Mouse (Mus musculus): ENCODE measurements at regions not wholly inside any gene's neighbourhood (a gene's known extent, or its start where the extent isn't known, plus 50 kb on each side); places are given as distances from the start of the nearest gene placed in this dataset.

- no peak for ATAC-seq (replicated peaks; ENCODE audit: poor library complexity, severe bottlenecking)
Observed at GRCm38 (mm10) chr17:83085792-83086475, 129.2 kb upstream of the Pkdcc start.

GRCm38 (mm10) chr17:83086703-83087102, 128.4 kb upstream of the Pkdcc start:
- no peak for ATAC-seq (replicated peaks; ENCODE audit: poor library complexity, severe bottlenecking)

DNA sequence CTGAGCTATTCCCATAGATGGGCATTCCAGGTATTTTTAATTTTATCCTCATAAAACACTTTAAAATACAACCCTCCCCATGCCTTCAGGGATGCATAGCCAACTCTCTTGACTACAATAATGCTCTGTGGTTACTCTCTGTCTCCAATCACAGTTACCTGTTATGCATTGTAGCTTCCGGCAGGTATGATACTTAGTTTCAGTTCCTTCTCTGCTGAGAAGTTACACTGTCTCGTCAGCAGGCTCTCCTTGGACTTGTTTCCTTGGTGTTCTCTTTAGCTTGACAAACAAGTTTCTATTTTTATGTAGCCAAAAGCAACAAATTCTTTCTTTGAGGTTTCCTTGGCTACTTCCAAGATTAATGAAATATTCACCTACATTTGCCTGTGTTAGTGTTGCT, 126.6 kb upstream of the Pkdcc start:
- ATAC-seq (replicated peaks; ENCODE audit: poor library complexity, severe bottlenecking) = no peak

DNA sequence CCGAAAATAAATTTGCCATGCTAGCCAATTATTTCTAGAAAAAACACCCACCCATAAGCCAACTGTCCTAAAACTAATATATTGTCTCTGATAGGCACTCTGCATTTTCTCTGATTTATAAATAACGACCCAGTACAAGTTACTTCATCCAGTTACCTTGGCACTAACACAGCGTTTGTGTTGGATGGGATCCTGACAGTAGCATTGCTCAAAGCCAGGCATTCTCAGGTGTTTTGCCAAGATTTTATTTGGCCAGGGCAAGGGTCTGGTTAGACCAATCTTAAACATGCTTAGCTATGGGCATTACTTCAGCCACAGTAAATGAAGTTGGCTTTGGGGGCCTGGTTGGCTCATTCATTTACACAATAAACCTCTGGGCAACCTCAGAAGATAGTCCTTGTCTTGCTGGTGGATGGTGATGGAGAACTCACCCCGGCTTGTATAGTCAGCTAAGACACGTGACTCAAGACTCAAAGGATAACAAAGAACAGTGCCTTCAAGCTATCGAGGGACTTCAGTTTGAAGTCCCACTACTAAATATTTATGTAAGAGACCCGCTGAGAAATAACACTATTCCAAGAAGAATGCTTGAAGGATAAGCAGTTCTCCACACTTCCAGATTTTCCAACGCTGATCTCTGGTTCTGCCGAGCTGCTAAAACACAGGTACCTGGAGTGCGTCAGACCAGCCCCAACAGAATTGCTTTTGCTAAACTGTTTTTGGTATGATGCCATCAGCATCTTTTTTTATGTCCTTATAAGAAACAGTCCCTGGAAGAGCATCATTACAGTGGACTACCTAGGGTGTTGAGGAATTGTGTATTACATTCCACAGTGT, 125.0 kb upstream of the Pkdcc start:
- no peak for ATAC-seq (replicated peaks; ENCODE audit: poor library complexity, severe bottlenecking)

GRCm38 (mm10) chr17:83093862-83094261, 121.2 kb upstream of the Pkdcc start:
- ATAC-seq (replicated peaks; ENCODE audit: poor library complexity, severe bottlenecking) = no peak

DNA sequence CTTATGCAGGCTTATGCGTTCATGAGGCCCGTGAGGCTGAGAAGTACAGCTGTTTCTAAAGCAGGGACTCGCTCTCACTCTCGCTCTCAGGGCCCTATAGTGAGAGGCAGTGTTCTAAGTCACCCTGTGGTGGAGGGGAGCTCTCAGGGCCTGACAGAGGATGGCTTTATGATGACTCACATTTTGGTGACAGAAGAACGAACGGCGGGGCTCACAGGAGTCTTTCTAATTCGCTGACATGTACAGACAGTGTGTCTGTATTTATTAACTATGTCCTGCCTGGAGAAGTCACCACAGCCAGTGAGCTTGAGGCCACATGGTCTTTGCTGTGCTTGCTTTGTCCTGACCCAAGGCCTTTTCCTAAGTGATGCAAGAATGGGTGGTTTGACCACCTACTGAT, 118.6 kb upstream of the Pkdcc start:
- ATAC-seq (replicated peaks; ENCODE audit: poor library complexity, severe bottlenecking) = no peak

- no peak for ATAC-seq (replicated peaks; ENCODE audit: poor library complexity, severe bottlenecking)
Observed at GRCm38 (mm10) chr17:83097998-83098397, 117.1 kb upstream of the Pkdcc start.

- no peak for ATAC-seq (replicated peaks; ENCODE audit: poor library complexity, severe bottlenecking)
Observed at GRCm38 (mm10) chr17:83098679-83099413, 116.2 kb upstream of the Pkdcc start.

DNA sequence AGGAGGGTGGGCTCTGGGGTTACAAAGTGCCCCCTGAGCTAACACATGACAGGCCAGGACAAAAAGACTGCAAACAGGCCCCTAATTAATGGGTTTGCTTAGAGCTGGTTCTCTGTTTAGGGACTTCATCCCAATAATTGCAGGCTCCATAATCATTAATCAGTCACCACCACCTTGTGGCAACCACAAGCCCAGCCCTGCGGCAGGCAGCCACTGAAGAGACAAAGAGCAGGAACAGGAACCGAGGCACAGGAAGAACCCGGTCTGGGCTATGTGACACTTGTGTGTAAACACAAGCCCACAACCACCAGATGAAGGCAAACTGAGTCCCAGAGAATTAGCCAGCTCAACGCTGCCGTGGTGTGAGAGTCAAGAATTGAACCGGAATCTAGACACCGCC, 114.1 kb upstream of the Pkdcc start:
- peak; percentile 25; the same call in 1 of the 2 replicates for ATAC-seq (replicated peaks; ENCODE audit: poor library complexity, severe bottlenecking)

GRCm38 (mm10) chr17:83101756-83102155, 113.3 kb upstream of the Pkdcc start:
- no peak for ATAC-seq (replicated peaks; ENCODE audit: poor library complexity, severe bottlenecking)

GRCm38 (mm10) chr17:83102675-83103412, 112.2 kb upstream of the Pkdcc start:
- ATAC-seq (replicated peaks; ENCODE audit: poor library complexity, severe bottlenecking) = no peak

- no peak for ATAC-seq (replicated peaks; ENCODE audit: poor library complexity, severe bottlenecking)
Observed at GRCm38 (mm10) chr17:83108151-83108550, 106.9 kb upstream of the Pkdcc start.

GRCm38 (mm10) chr17:83109792-83110440, 105.2 kb upstream of the Pkdcc start:
- no peak for ATAC-seq (replicated peaks; ENCODE audit: poor library complexity, severe bottlenecking)

- no peak for ATAC-seq (replicated peaks; ENCODE audit: poor library complexity, severe bottlenecking)
Observed at GRCm38 (mm10) chr17:83110556-83110955, 104.5 kb upstream of the Pkdcc start.

DNA sequence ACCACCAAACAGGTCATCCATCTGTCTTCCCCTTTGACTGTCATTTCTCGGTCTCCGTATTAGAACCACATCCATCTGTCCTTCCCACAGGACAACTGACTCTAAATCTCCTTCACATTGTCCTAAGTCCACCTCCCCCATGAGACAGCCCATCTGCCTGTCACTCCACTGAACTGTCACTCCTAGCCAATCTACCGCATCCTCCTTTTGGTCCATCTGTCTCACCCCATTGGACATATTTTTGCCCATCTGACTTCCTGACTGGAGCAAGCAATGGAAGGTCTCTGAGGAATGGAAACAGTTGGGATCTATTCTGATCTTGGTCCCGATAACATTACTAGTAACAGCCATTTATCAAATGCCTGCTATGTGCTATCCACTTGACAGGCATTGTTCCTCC, 99.9 kb upstream of the Pkdcc start:
- ATAC-seq (replicated peaks; ENCODE audit: poor library complexity, severe bottlenecking) = no peak

DNA sequence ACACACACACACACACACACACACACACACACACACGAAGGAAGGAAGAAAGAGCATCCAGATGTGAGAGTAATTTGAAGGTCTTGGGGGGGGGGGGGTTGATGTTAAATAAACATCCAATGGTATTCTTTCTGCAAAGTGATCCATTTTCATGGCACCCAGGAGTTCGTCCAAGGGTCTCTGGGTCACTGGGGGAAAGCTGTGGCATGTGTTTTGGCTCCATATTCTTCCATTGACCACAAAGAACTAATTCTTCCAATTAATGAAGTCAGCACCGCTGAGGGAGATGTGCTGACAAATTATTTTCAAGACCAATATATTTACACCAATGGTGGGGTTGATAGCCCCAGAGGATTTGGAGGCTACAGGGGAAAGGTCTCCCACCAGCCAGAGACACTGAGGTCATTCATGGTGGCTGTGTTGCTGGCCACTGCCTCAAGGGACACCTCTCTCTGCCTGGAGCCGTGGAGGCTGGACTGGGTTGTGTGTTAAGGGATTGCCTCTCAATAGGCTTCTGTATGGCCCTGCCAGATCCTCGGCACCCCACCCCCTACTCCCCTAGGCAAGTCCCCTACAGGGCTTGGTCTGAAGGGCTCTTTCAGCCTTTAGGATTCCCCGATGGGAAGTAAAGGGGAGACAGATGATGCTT, 99.1 kb upstream of the Pkdcc start:
- ATAC-seq (replicated peaks; ENCODE audit: poor library complexity, severe bottlenecking) = no peak

DNA sequence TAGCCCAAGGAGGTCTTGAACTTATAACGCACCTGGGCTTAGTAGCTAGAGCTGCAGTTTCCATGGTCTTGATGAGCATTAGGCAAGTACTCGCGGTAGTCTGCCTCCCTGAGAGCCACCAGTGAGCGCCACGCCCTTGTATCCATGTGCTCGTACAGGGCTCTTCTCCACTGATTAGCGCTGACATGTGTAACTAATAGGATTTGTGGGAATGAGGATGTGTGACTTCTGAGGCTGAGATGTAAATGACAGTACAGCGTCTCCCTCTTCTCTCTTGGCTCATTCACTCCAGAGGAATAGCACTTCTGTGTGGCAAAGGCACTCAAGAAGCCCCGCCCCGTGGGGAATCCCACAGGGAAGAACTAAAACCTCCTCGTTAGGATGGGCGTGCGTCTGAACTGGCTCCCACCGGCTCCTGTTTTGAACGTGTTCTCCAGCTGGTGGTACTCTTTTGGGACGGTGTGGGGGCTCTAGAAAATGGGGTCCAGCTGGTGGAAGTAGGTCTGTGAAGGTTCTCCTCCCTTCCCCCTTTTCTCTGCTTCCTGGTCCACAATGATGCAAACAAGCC, 94.3 kb upstream of the Pkdcc start:
- ATAC-seq (replicated peaks; ENCODE audit: poor library complexity, severe bottlenecking) = no peak

- peak; percentile 58 for ATAC-seq (replicated peaks; ENCODE audit: poor library complexity, severe bottlenecking)
Observed at GRCm38 (mm10) chr17:83122525-83123280, 92.4 kb upstream of the Pkdcc start.

All from granulocyte monocyte progenitor cell, adult 5-6 weeks (primary cell).